Mouse (Mus musculus) midbrain, postnatal 0 days (tissue): ENCODE measurements around the gene Rasgrf2. TPM values are rescaled to one million over a fixed set of nuclear protein-coding genes. Genes with fewer than 3 reads are reported as not detected.

Experiments used
- ATAC-seq: fragments of 200-750 bp; cut with Nextera tagmentation; 2 replicates; pipeline ENCODE4 v1.8.0; 2017; ENCODE audit warnings: moderate number of reproducible peaks, mild to moderate bottlenecking, moderate TSS enrichment, moderate library complexity; ENCODE audit not compliant: low FRiP score
- DNase-seq: peaks from one replicate; pipeline ENCODE4 v3.0.0-alpha.2; 2015; ENCODE audit warnings: low spot score
- H3K27ac ChIP-seq: fragments of 300-500 bp; sonication (generic); 2 replicates; pipeline ENCODE4 v1.5.1; 2014; ENCODE audit warnings: low read depth, mild to moderate bottlenecking, low read length, mixed read lengths
- H3K27me3 ChIP-seq: fragments of 300-500 bp; sonication (generic); 2 replicates; pipeline ENCODE4 v1.6.1; 2014; ENCODE audit warnings: low read length, control low read depth, mixed read lengths; ENCODE audit not compliant: insufficient read depth
- H3K36me3 ChIP-seq: fragments of 300-500 bp; sonication (generic); 2 replicates; pipeline ENCODE4 v1.6.1; 2014; ENCODE audit warnings: low read length, control low read depth, mixed read lengths; ENCODE audit not compliant: insufficient read depth
- H3K4me1 ChIP-seq: fragments of 300-500 bp; sonication (generic); 2 replicates; pipeline ENCODE4 v1.6.1; 2014; ENCODE audit warnings: mild to moderate bottlenecking, control low read depth, antibody characterized with exemption, low read length, mixed read lengths; ENCODE audit not compliant: insufficient read depth
- H3K4me2 ChIP-seq: fragments of 300-500 bp; sonication (generic); 2 replicates; pipeline ENCODE4 v1.6.1; 2014; ENCODE audit warnings: low read depth, mild to moderate bottlenecking, low read length, mixed read lengths; ENCODE audit not compliant: poor library complexity, severe bottlenecking
- H3K4me3 ChIP-seq: fragments of 300-500 bp; sonication (generic); 2 replicates; pipeline ENCODE4 v1.5.1; 2014; ENCODE audit warnings: low read depth, mild to moderate bottlenecking, low read length, moderate library complexity
- H3K9ac ChIP-seq: fragments of 300-500 bp; sonication (generic); replicated peaks from 2 replicates; pipeline ENCODE4 v1.6.1; 2014; ENCODE audit warnings: mild to moderate bottlenecking, low read length, moderate library complexity, mixed read lengths; ENCODE audit not compliant: poor library complexity, severe bottlenecking
- H3K9me3 ChIP-seq: fragments of 300-500 bp; sonication (generic); 2 replicates; pipeline ENCODE4 v1.6.1; 2016; ENCODE audit warnings: low read length, control low read depth
- CTCF ChIP-seq: IDR thresholded peaks from 2 replicates; pipeline ENCODE4 v1.5.1; 2016; ENCODE audit warnings: antibody characterized with exemption, mild to moderate bottlenecking
- WGBS: fragments of 180-500 bp; shearing (Covaris S2); extraction: QIAGEN DNeasy Blood & Tissue Kit; methylation state at CpG from one replicate; pipeline ENCODE4 v1.1.7; 2014; 5-methylcytosine and 5-hydroxymethylcytosine counted together
- polyA plus RNA-seq: library from polyadenylated mRNA; unstranded; fragments of >200 nt; fragmentation: Nextera tagmentation; extraction: Ambion mirVana; gene quantifications from 2 replicates; pipeline ENCODE4 v1.2.1, GENCODE M21; 2015
- total RNA-seq: library from RNA; depleted of rRNA; stranded (reverse); fragments of >200 nt; gene quantifications from 2 replicates; pipeline ENCODE4 v1.2.3, GENCODE M21; 2014

Rasgrf2 gene
- total and polyA plus RNA-seq, 2 experiments from 2014 or later: 16.7 to 105 TPM

DNA sequence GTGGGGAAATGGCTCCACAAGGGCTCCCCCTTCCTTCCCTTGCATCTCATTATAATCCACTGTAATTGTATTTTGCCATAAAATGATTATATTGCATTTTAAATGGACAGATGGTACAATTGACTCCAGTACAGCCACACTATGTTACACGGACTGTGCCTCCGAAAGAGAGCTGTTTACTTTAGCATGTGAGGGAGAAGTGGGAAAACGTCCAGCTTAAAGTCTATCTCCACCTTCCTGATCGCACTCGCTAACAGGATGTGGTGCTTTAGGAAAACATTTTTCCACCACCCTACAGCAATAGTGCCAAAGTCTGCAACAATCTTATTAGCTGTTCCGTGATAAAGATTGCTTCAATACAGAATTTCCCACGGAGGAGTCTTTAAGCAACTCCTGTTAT is 27.2 kb downstream of the Rasgrf2 start:
- DNase-seq (no peak), ATAC-seq (no peak)
- H3K27me3 ChIP-seq: no peaks in the 10 kb centered on the region
- H3K4me2 ChIP-seq: no peak overlapping the region
- H3K4me1 ChIP-seq: no peaks in the 10 kb centered on the region
- no peak for TF ChIP-seq CTCF
- H3K27ac ChIP-seq: no peak overlapping the region
- no peaks in the 10 kb centered on the region for H3K9me3 ChIP-seq
- no peak overlapping the region for H3K4me3 ChIP-seq
- H3K9ac ChIP-seq: no peak overlapping the region
- WGBS: 78% methylated on average over 7 of the region's 7 CpGs
- no peaks in the 10 kb centered on the region for H3K36me3 ChIP-seq

DNA sequence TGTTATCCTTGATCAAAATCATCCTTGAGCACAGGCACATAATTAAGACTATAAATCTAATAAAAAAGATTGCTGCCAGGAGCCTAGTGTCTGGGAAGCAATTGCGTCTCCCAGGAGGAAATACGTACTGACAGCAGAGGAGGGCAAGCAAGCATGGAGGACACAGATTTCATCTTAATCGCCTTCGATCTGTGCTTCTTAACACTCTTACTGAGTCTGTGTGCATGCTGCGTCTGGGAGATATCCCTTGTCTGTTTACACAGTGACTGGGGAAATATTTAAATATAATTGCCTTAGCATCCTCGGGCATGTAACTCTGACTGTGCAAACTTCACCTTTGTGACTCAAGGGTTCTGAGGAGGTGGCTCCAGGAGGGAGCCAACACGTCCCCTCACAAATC is 33.0 kb downstream of the Rasgrf2 start:
- 63% methylated on average over 7 of the region's 7 CpGs for WGBS

GRCm38 (mm10) chr13:92095131-92096090 is 36.0 kb downstream of the Rasgrf2 start:
- ATAC-seq (no peak), DNase-seq (no peak)
- 70% methylated on average over 12 of the region's 12 CpGs for WGBS

More for the DNA sequence above, 33.0 kb downstream of the Rasgrf2 start:
- no peaks in the 10 kb centered on the region for H3K27me3 ChIP-seq
- TF ChIP-seq CTCF: no peak
- H3K27ac ChIP-seq: no peak overlapping the region
- no peaks in the 10 kb centered on the region for H3K9me3 ChIP-seq
- DNase-seq (peak; percentile 35), ATAC-seq (no peak)
- no peak overlapping the region for H3K9ac ChIP-seq
- no peaks in the 10 kb centered on the region for H3K36me3 ChIP-seq
- no peak overlapping the region for H3K4me3 ChIP-seq
- no peaks in the 10 kb centered on the region for H3K4me1 ChIP-seq
- H3K4me2 ChIP-seq: no peak overlapping the region

DNA sequence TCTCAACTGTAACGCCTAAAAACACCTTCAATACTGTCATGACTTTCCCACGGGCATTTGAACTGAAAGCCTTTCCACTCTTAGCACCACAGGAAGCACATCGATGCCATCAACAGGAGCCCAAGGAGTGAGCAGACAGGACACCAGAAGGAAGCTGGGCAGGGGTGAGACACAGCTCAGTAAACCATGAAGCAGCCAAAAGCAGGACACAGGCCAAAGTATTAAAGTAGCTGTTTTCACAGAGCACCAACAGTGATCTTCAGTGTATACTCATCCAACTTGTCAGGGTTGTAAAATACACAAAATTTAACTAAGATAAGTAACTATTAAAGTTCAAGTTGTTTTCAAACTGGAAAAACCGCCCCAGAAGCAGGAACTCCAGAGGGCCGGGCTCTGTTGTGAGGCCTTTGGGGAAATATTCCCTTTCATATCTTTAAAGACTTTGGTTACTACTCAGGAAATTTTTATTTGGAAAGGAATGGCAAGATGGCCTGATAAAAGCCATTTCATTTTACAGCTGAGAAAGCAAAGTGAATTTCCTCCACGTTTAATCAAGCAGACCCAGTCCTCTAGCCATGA is 37.7 kb downstream of the Rasgrf2 start:
- TF ChIP-seq CTCF: no peak
- ATAC-seq (no peak), DNase-seq (no peak)
- Histone ChIP-seq H3K9me3 (no peaks in the 10 kb centered on the region), H3K27ac (no peak overlapping the region), H3K4me3 (no peak overlapping the region), H3K4me1 (no peaks in the 10 kb centered on the region), H3K36me3 (no peaks in the 10 kb centered on the region), H3K4me2 (no peak overlapping the region), H3K27me3 (no peaks in the 10 kb centered on the region), H3K9ac (no peak overlapping the region)
- WGBS: 85% methylated on average over 6 of the region's 6 CpGs

More at GRCm38 (mm10) chr13:92095131-92096090, 36.0 kb downstream of the Rasgrf2 start:
- no peak for TF ChIP-seq CTCF
- Histone ChIP-seq H3K4me1 (no peaks in the 10 kb centered on the region), H3K4me2 (no peak overlapping the region), H3K4me3 (no peak overlapping the region), H3K9ac (no peak overlapping the region), H3K36me3 (no peaks in the 10 kb centered on the region), H3K27ac (no peak overlapping the region), H3K9me3 (no peaks in the 10 kb centered on the region), H3K27me3 (no peaks in the 10 kb centered on the region)

- no peak for DNase-seq
- 85% methylated on average over 1 of the region's 1 CpGs for WGBS
- H3K4me2 ChIP-seq: no peak overlapping the region
- no peak for ATAC-seq
- no peaks in the 10 kb centered on the region for H3K9me3 ChIP-seq
- no peaks in the 10 kb centered on the region for H3K4me1 ChIP-seq
- no peak overlapping the region for H3K27ac ChIP-seq
- no peaks in the 10 kb centered on the region for H3K36me3 ChIP-seq
- no peak overlapping the region for H3K4me3 ChIP-seq
- no peak for TF ChIP-seq CTCF
- no peaks in the 10 kb centered on the region for H3K27me3 ChIP-seq
- H3K9ac ChIP-seq: no peak overlapping the region
These were observed 58.3 kb downstream of the Rasgrf2 start for GRCm38 (mm10) chr13:92073111-92073510.

GRCm38 (mm10) chr13:92068651-92069050 is 62.8 kb downstream of the Rasgrf2 start:
- no peak for ATAC-seq
- DNase-seq: no peak
- Histone ChIP-seq H3K27me3 (no peaks in the 10 kb centered on the region), H3K4me1 (no peaks in the 10 kb centered on the region), H3K9me3 (no peaks in the 10 kb centered on the region), H3K4me3 (no peak overlapping the region), H3K27ac (no peak overlapping the region), H3K36me3 (no peaks in the 10 kb centered on the region), H3K9ac (no peak overlapping the region), H3K4me2 (no peak overlapping the region)
- TF ChIP-seq CTCF: no peak
